ENCODE assay signal across 11 mouse cellular contexts in the genomic region with DNA sequence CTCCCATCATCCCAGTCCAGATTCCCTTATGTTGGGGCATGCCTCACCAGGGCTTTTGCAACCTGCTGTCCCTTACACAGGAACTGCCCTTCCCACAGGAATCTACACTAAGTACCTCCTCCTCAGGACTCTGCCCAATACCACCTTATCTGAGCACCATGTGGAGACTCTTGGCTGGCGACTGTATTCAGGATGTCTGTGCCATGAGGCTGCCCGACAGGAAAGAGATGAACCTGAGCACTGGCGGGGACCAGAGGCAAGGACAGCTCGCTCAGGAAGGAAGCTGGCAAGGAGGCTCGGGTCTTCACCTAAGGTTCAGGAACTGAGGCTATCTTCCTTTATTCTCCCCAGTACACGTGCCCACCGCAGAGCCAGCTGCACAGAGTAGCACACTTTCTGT. TPM values are rescaled to one million over a fixed set of nuclear protein-coding genes. Genes with fewer than 3 reads are reported as not detected.
DNase-seq lines count a peak whose midpoint lies in the region; TF ChIP-seq lines count a peak whose summit lies in the region.
"Had no signal": no experiment of that assay in that cellular context is flagged by ENCODE, and none has a peak within 500 bp of the region (broad histone marks: within the 10 kb centered on the region; RNA-seq: fewer than 3 reads in every experiment).

No protein-coding gene starts in this region.

- no peaks in the 10 kb centered on the region for H3K4me1 ChIP-seq in kidney, adult 2 months (ENCODE audit: control insufficient read depth, insufficient read depth, low read length)

- H3K27ac ChIP-seq in kidney, adult 2 months (ENCODE audit: insufficient read depth, low read depth, low read length) = no peak overlapping the region
- H3K27ac ChIP-seq: heart, adult 2 months had no signal

- H3K4me3 ChIP-seq in kidney, adult 2 months (ENCODE audit: insufficient read depth, low read depth, low read length) = no peak overlapping the region
- H3K4me3 ChIP-seq: heart, adult 2 months had no signal

- TF ChIP-seq POLR2A in kidney, adult 2 months (IDR thresholded peaks at IDR 0.05; ENCODE audit: low read depth, low read length) = no peak

- WGBS in kidney, adult 2 months = 60% methylated on average over 7 of the region's 7 CpGs

- H3K27me3 ChIP-seq in kidney, adult 2 months (replicated peaks; ENCODE audit: control insufficient read depth, insufficient read depth, low read length) = no peaks in the 10 kb centered on the region

- no peaks in the 10 kb centered on the region for H3K36me3 ChIP-seq in kidney, adult 2 months (ENCODE audit: control insufficient read depth, insufficient read depth, low read length)

- no peak for TF ChIP-seq CTCF in kidney, adult 2 months (conservative IDR thresholded peaks at IDR 0.05; ENCODE audit: insufficient read depth, insufficient read length, low read depth, low read length)

- DNase-seq in cerebellum, postnatal 14 days = peak; percentile 13 to 21
- DNase-seq in cerebellum, adult 18-20 months = no peak
- DNase-seq in kidney, adult 2 months = peak; percentile 14
- no peak for DNase-seq in kidney, adult 11 months
- peak; percentile 35 for DNase-seq in adrenal gland, postnatal 14 days
- peak; percentile 10 to 58 for DNase-seq in kidney, postnatal 25 days
- DNase-seq in spleen, postnatal 4 days (ENCODE audit: low spot score in 2 of 2) = no peak
- no peak for DNase-seq in T-cell, adult 2 months (ENCODE audit: low spot score)
- DNase-seq: cerebellum, adult 11-12 months; heart, adult 2 months; right cerebral cortex, postnatal 25 days had no signal

RNA-seq across cellular contexts. Expression of a gene that starts 36.6 kb away (rescaled TPM):
- polyA plus RNA-seq in kidney, adult 2 months (2012; rRNA removed) = 7.6 and 8.4 TPM in 2 replicates
- 38.9 and 42.0 TPM in 2 replicates for total RNA-seq in adrenal gland, postnatal 14 days (2021)

Comparison
In these comparisons a context has a peak if more than half of its experiments do, and no peak if none do; other contexts are left out.
1. DNase-seq: peak in cerebellum, postnatal 14 days (2 of 2), kidney, adult 2 months (single experiment), adrenal gland, postnatal 14 days (single experiment) and kidney, postnatal 25 days (2 of 2); none in cerebellum, adult 18-20 months (0 of 2), kidney, adult 11 months (single experiment), spleen, postnatal 4 days (0 of 2) and T-cell, adult 2 months (single experiment).